Mouse (Mus musculus) MEL (cell line): Measurements from ENCODE around the gene Slitrk5. TPM values are rescaled to one million over a fixed set of nuclear protein-coding genes. Genes with fewer than 3 reads are reported as not detected.

Experiments
- DNase-seq: peaks from one replicate; pipeline ENCODE4 v3.0.0; 2011; ENCODE audit warnings: low read depth, low spot score
- H3K27ac ChIP-seq: 2 replicates; pipeline ENCODE4 v1.5.1; 2012; ENCODE audit warnings: low read depth, mild to moderate bottlenecking, control low read depth, low read length, moderate library complexity; ENCODE audit not compliant: control insufficient read depth
- H3K27me3 ChIP-seq, 2 experiments: fragments of 150-350 bp in 1 of 2; sonication (generic) in 1 of 2; 2 replicates each; pipeline ENCODE4 v1.6.1; 2012; ENCODE audit warnings: low read length in 2 of 2, mild to moderate bottlenecking in 2 of 2, improper control_type of control experiment in 1 of 2, moderate library complexity in 1 of 2; ENCODE audit not compliant: insufficient read depth in 2 of 2, control insufficient read depth in 1 of 2
- H3K36me3 ChIP-seq, 2 experiments: 2 replicates each; pipeline ENCODE4 v1.6.1; 2012 to 2014; ENCODE audit warnings: low read length in 2 of 2, improper control_type of control experiment in 1 of 2, inconsistent platforms in 1 of 2, mild to moderate bottlenecking in 1 of 2; ENCODE audit not compliant: insufficient read depth in 2 of 2, control insufficient read depth in 1 of 2
- H3K4me1 ChIP-seq, 2 experiments: fragments of 150-350 bp in 1 of 2; sonication (generic) in 1 of 2; 2 replicates each; pipeline ENCODE4 v1.6.1; 2012; ENCODE audit warnings: low read length in 2 of 2, improper control_type of control experiment in 1 of 2, mild to moderate bottlenecking in 1 of 2; ENCODE audit not compliant: insufficient read depth in 2 of 2, control insufficient read depth in 1 of 2
- H3K4me3 ChIP-seq, 2 experiments: fragments of 150-350 bp in 1 of 2; sonication (generic) in 1 of 2; 2 replicates each; pipeline ENCODE4 v1.5.1; 2012; ENCODE audit warnings: low read depth in 2 of 2, low read length in 2 of 2, mild to moderate bottlenecking in 2 of 2, moderate library complexity in 2 of 2, control low read depth in 1 of 2, improper control_type of control experiment in 1 of 2; ENCODE audit not compliant: control insufficient read depth in 1 of 2, insufficient read depth in 1 of 2
- H3K79me2 ChIP-seq: 2 replicates; pipeline ENCODE4 v1.6.1; 2012; ENCODE audit warnings: mild to moderate bottlenecking, low read length, moderate library complexity; ENCODE audit not compliant: control insufficient read depth, poor library complexity, insufficient read depth
- H3K9ac ChIP-seq: 2 replicates; pipeline ENCODE4 v1.6.1; 2012; ENCODE audit warnings: low read depth, mild to moderate bottlenecking, control low read depth, low read length, moderate library complexity; ENCODE audit not compliant: control insufficient read depth, poor library complexity, severe bottlenecking
- H3K9me3 ChIP-seq: fragments of 150-350 bp; sonication (generic); replicated peaks from 2 replicates; pipeline ENCODE4 v1.6.1; 2012; ENCODE audit warnings: mild to moderate bottlenecking, low read length, improper control_type of control experiment, moderate library complexity; ENCODE audit not compliant: insufficient read depth
- CTCF ChIP-seq, 3 experiments: IDR thresholded peaks in 2 of 3; conservative IDR thresholded peaks in 1 of 3; 2 replicates each; pipeline ENCODE4 v1.5.1; 2011 to 2012; ENCODE audit warnings: low read length in 3 of 3, low read depth in 2 of 3, mild to moderate bottlenecking in 2 of 3, improper control_type of control experiment in 1 of 3, inconsistent platforms in 1 of 3, mixed read lengths in 1 of 3, moderate library complexity in 1 of 3; ENCODE audit not compliant: control insufficient read depth in 1 of 3, insufficient read depth in 1 of 3, poor library complexity in 1 of 3, severe bottlenecking in 1 of 3
- E2F4 ChIP-seq: IDR thresholded peaks from 2 replicates; pipeline ENCODE4 v1.6.1; 2011; ENCODE audit warnings: low read depth, low read length, improper control_type of control experiment, borderline replicate concordance
- ELF1 ChIP-seq: IDR thresholded peaks from 2 replicates; pipeline ENCODE4 v1.6.1; 2014; ENCODE audit warnings: low read depth, mild to moderate bottlenecking, inconsistent platforms, low read length, improper control_type of control experiment, moderate library complexity
- KAT2A ChIP-seq: conservative IDR thresholded peaks from 2 replicates; pipeline ENCODE4 v1.6.1; 2012; ENCODE audit warnings: low read depth, low read length, improper control_type of control experiment, inconsistent platforms
- MAFK ChIP-seq: IDR thresholded peaks from 2 replicates; pipeline ENCODE4 v1.6.1; 2011; ENCODE audit warnings: low read depth, mild to moderate bottlenecking, low read length, improper control_type of control experiment, borderline replicate concordance
- NELFE ChIP-seq: IDR thresholded peaks from 2 replicates; pipeline ENCODE4 v1.6.1; 2011; ENCODE audit warnings: low read depth, low read length, improper control_type of control experiment
- NRF1 ChIP-seq: IDR thresholded peaks from 2 replicates; pipeline ENCODE4 v1.6.1; 2014; ENCODE audit warnings: low read depth, mild to moderate bottlenecking, inconsistent platforms, low read length, improper control_type of control experiment, moderate library complexity; ENCODE audit not compliant: poor library complexity, insufficient read depth, severe bottlenecking
- RAD21 ChIP-seq: IDR thresholded peaks from 2 replicates; pipeline ENCODE4 v1.6.1; 2011; ENCODE audit warnings: mild to moderate bottlenecking, low read depth, low read length, improper control_type of control experiment
- polyA plus RNA-seq, 2 experiments: library from polyadenylated mRNA; stranded (reverse) in 1 of 2; unstranded in 1 of 2; fragments of >175 nt in 1 of 2; fragments of >200 nt in 1 of 2; gene quantifications; 2 replicates each; pipeline versions ENCODE4 v1.2.1 to v1.2.4; 2012; ENCODE audit warnings: low replicate concordance in 2 of 2, low read depth in 1 of 2; ENCODE audit not compliant: insufficient read length in 2 of 2, insufficient read depth in 1 of 2, missing spikeins in 1 of 2
- total RNA-seq: library from RNA; depleted of rRNA; stranded (reverse); fragments of 300-350 nt; gene quantifications from 2 replicates; pipeline ENCODE4 v1.2.3, GENCODE M21; 2012

Slitrk5 gene
- total and polyA plus RNA-seq, 3 experiments, result not detected

DNA sequence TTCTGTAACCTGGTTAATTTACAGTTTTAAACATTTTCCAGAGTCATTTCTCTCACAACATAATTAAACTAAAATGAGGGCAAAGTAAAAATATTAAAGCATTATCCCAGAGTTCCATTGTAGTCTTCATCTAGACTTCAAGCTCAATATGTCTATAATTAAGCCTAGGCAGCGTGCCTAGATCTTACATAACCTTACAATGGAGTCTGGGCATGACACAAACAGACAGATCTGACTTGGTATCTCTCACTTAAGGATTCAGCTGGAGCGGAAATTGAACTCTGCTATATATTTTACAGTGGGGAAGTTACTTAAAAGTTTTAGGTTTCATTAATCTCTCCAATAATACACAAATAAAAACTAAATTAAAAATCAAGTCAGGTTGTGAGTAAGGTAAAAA is 54.9 kb downstream of the Slitrk5 start:
- Histone ChIP-seq H3K79me2 (no peaks in the 10 kb centered on the region), H3K27ac (no peak overlapping the region), H3K9me3 (no peaks in the 10 kb centered on the region), H3K4me3 (no peak overlapping the region), H3K36me3 (no peaks in the 10 kb centered on the region), H3K4me1 (no peaks in the 10 kb centered on the region), H3K27me3 (no peaks in the 10 kb centered on the region), H3K9ac (no peak overlapping the region)
- TF ChIP-seq KAT2A (no peak), RAD21 (no peak), ELF1 (no peak), MAFK (no peak), NRF1 (no peak), E2F4 (no peak), NELFE (no peak), CTCF (IDR thresholded peaks at IDR 0.05 in 2 of 3, conservative IDR thresholded peaks at IDR 0.05 in 1 of 3; ENCODE audit: control insufficient read depth in 1 of 3, insufficient read depth in 1 of 3, low read depth in 2 of 3, low read length in 3 of 3, poor library complexity in 1 of 3, severe bottlenecking in 1 of 3) (no peak)
- DNase-seq, result no peak
